Mouse (Mus musculus) C3H10T1/2 (cell line): Measurements from ENCODE around the gene Slfn3. TPM values are rescaled to one million over a fixed set of nuclear protein-coding genes. Genes with fewer than 3 reads are reported as not detected.

ENCODE experiments used
- polyA plus RNA-seq, 2 experiments: library from polyadenylated mRNA; unstranded; fragments of >200 nt; fragmentation: generic; extraction: Trizol; gene quantifications; one replicate each; pipeline ENCODE4 v1.2.1; 2012; ENCODE audit warnings: missing spikeins in 2 of 2

The Slfn3 gene
- under 1 TPM; 0.01 to 0.21 TPM for polyA plus RNA-seq

GRCm38 (mm10) chr11:83191134-83191893, at the start of gene Slfn3:
Gene Slfn3 (plus strand): TSS chr11:83191330.

GRCm38 (mm10) chr11:83174948-83175539, 16.1 kb upstream of the Slfn3 start, which contains the start of gene Slfn4:
Gene Slfn4 (plus strand): TSS chr11:83175186.

Other genes with a start within 250 kb of the Slfn3 start
- under 1 TPM; 0.02 to 0.35 TPM for gene Slfn5, start 240.0 kb upstream of the Slfn3 start, polyA plus RNA-seq
- under 1 TPM; 0.21 to 0.73 TPM for gene Slfn9, start 199.5 kb upstream of the Slfn3 start, polyA plus RNA-seq
- under 1 TPM in 1 of 2 experiments, not detected in 1; 0.07 TPM for gene Slfn8, start 170.5 kb upstream of the Slfn3 start, polyA plus RNA-seq
- under 1 TPM in 1 of 2 experiments, not detected in 1; 0.12 TPM for gene Slfn2, start 126.2 kb upstream of the Slfn3 start, polyA plus RNA-seq
- gene Slfn1, start 74.5 kb upstream of the Slfn3 start, polyA plus RNA-seq = not detected
- under 1 TPM; 0.01 to 0.07 TPM for gene Slfn4, start 16.1 kb upstream of the Slfn3 start, polyA plus RNA-seq
- gene Slfn14, start 95.4 kb downstream of the Slfn3 start, polyA plus RNA-seq = not detected
- 10 to 100 TPM; 20.7 to 83.3 TPM for gene Ap2b1, start 107.7 kb downstream of the Slfn3 start, polyA plus RNA-seq
- 1 to 10 TPM; 2.5 to 9.6 TPM for gene Pex12, start 111.3 kb downstream of the Slfn3 start, polyA plus RNA-seq
- gene Rasl10b, start 217.8 kb downstream of the Slfn3 start, polyA plus RNA-seq = under 1 TPM; 0.07 to 0.08 TPM
- gene Gas2l2, start 238.1 kb downstream of the Slfn3 start, polyA plus RNA-seq = under 1 TPM in 1 of 2 experiments, not detected in 1; 0.01 TPM
- gene 1700020L24Rik, start 246.3 kb downstream of the Slfn3 start, polyA plus RNA-seq = 10 to 100 TPM in 1 of 2 experiments, 1 to 10 TPM in 1; 4.0 to 14.1 TPM